Mouse (Mus musculus): ENCODE measurements at regions not wholly inside any gene's neighbourhood (a gene's known extent, or its start where the extent isn't known, plus 50 kb on each side); places are given as distances from the start of the nearest gene placed in this dataset.

DNA sequence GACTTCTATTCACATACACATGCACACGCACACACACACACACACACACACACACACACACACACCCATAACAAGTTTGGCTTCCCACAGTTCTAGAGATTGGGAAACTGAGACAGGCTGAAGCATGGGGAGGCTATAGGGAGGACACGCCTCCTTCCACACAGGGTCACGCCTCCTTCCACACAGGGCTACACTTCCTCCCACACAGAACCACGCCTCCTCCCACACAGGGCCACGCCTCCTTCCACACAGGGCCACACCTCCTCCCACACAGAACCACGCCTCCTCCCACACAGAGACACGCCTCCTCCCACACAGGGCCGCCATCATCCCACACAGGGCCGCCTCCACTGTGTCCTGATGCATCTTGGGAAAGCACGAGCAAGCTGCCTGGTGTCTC lies 401.9 kb upstream of the Kazn start:
- DNase-seq (ENCODE audit: low read depth, low spot score) = no peak

DNA sequence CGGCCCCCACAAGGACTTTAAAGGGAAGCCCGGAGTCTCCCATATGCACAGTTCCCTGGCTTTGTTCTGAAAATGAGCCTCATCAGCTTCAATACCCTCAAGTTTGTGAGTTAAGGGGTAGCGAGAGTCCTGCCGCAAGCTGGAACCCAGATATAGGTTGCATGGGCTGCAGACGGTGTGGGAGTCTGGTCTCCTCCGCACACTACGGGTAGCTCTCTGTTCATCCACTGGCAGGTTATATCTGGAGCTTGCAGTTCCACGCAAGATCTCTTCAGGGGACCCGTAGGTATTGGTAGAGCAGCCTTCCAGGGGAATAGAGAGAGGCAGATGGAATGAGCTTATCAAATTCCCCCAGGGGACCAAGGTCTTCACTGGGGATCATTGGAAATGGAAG lies 400.1 kb upstream of the Kazn start:
- DNase-seq (ENCODE audit: low read depth, low spot score) = no peak

DNA sequence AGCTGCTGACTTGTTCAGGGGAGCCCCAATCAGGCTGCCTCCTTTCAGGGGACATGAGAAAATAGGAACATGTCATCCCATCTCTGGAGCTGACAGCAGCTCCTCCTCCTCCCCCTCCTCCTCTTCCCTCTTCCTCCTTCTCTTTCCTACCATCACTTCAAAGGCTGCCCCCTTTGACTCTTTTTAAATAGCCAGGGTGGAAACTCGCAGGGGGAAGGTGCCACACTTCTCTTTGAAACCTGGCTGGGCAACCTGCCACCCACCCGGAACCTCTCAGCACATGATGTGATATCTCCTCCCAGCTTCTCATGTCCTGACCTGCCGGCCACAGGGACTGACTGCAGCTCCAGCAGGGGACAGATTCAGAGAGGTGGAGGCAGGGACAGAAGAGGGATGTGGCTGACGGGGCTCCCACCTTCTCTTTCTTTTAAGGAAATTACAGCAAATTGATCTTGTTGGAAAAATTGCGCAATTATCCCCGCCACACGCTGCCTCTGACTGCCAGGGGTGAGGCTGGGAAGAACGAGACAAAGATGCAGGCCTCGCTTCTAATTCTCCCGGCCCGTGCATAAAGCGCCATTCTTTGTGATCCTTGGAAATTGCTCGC lies 399.6 kb upstream of the Kazn start:
- no peak for DNase-seq (ENCODE audit: low read depth, low spot score)

DNA sequence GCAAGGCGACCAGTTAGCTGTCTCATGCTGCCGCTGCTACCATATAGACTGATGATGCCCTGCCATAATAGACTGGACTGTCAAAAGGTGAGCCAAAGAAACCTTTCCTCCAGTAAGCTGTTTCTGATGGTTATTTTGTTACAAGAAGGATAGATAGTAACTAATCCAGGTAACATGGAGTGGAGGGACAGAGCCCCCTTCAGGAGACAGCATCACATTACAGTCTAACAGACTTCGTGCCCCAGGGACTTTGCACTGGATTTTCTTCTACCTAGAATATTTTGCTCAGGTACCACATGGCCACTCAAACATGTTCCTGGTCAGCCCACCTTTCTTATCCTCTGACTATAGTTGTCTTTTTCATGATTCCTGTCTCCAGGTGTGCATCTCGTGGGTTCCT lies 398.9 kb upstream of the Kazn start:
- DNase-seq (ENCODE audit: low read depth, low spot score) = no peak

DNA sequence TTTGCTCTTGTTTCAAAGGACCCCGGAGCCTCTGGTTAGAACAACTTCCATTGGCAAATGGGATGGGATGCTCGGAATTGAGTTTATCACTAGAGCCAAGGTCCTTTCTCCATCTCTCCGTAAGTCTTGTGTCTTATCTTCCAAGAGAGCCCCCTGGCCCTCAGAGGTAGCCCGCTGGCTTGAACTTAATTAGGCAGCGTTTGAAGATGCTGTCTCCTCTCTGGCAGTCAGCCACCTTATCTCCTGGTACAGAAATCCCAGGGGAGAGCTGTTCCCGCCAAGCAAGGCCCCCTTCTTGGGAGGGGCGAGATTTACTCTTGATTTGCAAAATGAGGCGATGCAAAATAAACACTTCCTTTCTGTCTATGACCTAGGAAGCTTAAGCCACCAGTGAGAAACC lies 395.2 kb upstream of the Kazn start:
- DNase-seq (ENCODE audit: low read depth, low spot score) = no peak

DNA sequence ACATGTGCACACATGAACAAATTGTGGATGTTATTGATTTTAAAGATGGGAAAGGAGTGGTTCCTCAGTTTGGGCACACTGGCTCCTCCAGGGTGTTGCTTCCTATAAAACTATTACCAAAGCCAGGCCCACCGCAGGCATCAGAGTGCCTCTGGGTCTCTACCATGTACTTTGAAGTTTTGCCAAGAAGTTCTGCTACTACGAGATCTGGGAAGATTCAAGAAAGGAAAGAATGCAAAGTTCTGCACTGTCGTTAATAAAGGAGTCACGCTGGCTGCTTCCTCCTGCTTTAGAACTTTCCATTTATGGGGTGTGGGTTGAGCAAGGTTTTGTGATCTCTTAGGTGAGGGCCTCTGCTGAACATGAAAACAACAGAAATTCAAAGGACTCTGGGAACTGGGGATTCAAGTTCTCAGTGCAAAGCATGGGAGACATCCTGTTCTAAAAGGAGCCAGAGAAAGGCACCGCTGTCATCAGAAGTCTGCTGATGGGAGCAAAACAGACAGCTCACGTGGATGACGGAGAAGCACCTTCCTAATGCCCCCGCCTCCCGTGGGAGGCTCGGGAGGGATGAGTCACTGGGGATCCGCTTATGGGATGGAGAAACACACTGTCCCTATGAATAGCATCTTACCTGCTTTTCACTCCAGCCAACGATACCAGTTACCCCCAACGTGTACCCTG lies 394.6 kb upstream of the Kazn start:
- no peak for DNase-seq (ENCODE audit: low read depth, low spot score)

DNA sequence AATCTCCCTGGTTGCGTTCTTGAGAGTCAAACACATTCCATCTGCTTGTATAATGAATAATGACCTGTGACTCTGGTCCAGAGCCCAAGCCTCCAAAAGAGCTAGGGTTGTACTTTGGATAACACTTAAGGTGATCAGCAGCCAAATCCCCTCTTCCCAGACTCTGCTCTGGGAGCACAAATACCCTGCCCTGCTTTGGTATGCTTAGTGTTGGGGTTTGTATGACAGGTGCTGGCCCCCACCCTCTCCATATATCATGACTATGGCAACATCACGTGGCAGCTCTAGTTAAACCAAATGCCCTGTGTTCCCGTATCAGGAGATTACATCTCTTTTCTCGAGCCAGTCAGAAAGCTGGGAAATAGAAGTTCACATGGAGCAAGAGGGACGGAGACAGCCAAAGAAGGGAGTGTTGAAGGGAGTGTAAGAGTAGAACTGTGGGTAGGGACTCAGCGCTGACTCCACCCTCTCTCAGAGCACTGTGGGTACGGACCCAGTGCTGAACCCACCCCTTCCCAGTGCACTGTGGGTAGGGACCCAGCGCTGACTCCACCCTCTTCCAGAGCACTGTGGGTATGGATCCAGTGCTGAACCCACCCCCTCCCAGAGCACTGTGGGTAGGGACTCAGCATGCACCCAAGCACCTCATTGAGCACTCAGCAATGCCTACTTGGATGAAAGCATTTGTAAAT lies 387.4 kb upstream of the Kazn start:
- DNase-seq (ENCODE audit: low read depth, low spot score) = no peak

DNA sequence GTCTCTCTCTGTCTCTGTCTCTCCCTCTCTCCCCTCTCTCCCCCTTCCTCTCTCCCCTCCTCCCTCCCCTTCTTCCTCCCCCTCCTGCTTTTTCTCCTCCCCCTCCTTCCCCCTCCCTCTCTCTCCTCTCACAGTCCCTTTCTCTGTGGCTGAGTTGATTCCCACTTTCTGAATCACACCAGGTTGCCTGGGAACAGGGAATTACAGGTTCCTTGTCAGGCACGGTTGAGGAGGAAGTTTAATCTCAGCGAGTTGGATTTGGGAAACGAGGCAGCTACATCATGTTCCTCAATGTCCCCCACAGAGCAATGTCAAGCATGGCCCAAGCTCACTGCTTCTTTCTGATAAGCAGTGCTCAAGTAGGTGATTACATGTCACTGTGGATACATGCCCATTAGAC lies 386.3 kb upstream of the Kazn start:
- no peak for DNase-seq (ENCODE audit: low read depth, low spot score)

DNA sequence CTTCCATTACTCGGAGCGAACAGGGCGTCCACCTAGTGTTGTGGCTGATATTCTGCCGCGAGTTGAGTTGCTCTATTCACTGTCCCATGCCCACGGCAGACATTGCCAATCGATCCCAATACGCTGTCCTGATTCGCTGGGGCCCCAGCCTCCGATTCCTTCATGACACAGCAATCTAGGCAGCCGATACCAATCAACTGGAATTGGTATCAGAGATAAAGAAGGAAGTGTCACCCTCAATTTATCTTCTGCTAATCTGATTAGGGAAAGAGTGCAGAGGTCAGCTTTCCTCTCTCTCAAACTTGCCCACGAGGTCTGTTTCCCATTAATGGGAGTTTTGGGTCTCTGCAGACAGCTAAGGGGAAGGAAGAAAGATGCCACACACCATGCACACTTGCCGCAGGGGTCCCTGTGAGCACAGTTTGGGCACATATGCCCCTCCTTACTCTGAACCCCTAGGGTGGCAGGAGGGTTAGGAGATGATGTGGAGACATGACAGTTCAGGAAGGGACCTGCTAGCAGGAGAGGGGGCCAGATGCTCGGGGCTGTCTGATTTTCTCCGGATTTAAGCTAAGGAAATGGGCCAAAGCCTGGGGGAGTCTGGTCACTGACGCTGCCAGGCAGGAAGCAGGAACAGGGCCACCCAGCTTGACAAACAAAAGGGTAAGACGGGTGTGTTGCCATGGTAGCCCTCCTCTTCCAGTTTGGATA lies 383.1 kb upstream of the Kazn start:
- DNase-seq (ENCODE audit: low read depth, low spot score) = no peak

DNA sequence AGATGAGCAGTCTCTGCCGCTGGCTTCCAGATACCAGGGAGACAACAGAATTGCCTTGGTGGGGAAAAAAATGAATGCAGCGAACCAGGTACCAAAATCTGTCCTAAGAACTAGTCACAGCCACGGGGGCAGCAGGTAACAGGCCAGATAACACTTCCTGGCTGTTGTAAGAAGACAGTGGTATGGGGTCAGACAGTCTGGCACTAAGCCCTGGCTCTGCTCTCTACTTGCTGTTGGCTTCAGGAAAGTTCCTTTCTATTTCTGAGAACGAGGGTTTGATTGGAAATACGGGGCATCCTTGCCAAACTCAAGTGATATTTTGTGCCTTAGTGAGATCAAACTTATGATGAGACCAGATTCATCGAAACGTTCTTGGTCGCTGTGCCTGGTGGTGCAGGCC lies 380.2 kb upstream of the Kazn start:
- DNase-seq (ENCODE audit: low read depth, low spot score) = no peak

DNA sequence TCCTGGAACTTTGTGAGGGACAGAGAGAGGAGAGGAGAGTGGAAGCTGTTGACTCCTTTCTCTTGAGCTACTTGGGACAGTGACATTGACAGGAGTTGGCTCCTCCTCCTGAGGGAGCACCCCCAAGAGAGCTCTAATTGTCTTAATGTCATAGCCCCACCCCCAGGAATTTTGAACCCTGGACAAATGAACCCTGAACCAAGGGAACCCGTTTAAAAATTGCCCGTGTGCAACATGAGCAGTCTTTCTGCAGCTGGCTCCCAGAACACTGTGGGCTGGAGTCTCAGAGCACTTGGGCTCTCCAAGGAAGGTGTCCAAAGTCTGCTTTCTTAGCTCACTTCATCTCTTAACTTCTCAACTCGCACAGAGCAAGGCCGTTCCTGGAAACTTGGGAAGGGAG lies 379.6 kb upstream of the Kazn start:
- no peak for DNase-seq (ENCODE audit: low read depth, low spot score)

DNA sequence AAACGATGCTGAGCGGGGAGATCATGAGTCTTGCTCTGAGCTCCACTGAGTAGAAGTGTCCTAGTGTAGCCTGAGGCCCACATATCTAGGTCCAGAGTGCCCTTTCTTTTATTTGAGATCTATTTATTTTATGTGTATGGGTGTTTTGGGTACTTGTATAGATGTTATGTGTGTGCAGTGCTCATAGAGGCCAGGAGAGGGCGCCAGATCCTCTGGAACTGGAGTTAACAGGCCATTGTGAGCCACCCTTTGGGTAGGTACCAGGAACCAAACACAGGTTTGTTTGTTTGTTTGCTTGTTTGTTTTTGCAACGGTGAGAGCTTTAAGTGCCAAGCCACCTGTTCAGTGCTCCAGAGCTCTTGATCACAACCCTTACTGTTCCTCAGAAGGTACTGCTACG lies 378.5 kb upstream of the Kazn start:
- DNase-seq (ENCODE audit: low read depth, low spot score) = no peak

DNA sequence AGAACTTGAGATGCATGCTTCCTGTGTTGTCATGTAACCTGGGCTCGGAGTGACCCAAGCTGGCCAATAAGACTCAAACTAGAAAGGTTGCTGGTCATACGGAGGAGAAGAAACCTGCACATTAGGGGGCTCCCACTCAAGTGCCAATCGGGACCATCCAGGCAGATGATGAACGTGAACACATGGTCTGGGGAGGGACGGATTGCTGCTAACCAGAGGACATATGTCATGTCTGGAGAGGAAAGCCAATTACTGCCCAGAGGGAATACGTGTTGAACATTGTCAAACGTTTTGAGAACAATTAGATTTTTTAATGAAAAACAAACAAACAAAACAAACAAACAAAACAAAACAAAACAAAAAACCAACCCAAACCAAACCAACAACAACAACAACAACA lies 377.7 kb upstream of the Kazn start:
- DNase-seq (ENCODE audit: low read depth, low spot score) = no peak

DNA sequence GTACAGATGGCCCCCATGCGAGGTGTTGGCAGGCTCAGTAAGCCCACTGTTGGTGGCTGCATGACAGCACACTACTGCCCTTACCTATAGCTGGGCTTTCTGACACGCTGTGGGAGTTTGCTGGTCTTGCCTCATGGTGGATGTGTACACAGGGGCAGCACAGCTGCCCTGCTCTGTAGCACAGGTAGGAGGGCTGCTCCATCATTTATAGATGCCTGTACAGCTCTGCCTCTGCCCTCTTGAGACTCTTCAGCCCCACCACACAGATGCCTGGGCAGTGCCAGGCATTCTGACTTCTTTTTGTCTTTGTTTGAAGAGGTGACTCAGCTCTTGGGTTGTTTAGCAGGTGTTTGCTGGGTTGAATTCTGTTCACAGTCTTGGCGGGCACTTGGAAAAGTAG lies 365.9 kb upstream of the Kazn start:
- no peak for DNase-seq (ENCODE audit: low read depth, low spot score)

DNA sequence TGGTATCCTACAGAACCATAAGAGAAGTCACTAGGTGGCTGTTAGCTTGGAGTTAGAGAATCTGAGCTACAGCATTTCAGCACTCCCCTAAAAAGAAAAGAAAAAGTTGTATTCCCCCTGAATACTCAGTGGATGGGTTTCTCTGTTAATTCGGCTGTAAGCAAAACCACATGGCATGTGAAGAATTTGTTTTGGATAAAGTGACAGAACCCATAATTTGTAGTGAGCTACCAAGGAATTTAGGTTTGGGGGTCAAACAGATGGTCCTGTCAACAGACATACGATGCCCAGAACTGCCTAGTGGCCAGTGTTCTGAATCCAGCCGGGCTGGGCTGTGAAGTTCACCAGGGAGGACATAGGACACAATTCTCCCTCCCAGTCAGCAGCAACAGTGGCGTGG lies 358.0 kb upstream of the Kazn start:
- DNase-seq (ENCODE audit: low read depth, low spot score) = no peak

DNA sequence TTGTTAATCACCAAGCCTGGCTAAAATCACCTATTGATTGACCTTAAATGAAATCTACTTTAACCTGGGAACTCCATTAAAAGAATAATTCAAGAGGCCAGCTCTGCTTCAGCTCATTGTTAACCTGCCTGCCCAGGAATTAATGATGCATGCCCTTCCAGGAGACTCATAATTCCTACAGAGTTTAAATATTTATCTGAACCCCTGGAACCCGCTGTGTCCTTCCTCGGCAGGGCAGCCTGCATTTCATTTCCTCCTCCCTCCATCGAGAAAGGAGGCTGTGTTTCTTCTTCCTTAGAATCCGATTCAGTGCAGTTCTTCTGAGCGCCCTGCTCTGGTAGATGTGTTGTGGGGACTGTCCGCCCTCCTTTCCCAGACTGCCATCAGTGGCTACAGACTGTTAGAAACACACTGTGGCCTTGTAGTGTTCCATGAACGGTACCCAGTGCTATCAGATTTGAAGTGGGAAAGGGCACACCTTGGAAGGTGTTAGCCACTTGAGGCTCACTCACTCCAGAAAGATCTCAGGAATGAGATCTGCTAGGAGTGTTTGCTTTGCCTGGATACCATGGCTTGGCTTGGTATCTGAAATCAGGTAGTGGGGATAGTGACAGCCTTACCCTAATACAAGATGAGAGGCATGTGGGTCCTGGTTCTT lies 350.0 kb upstream of the Kazn start:
- DNase-seq (ENCODE audit: low read depth, low spot score) = no peak

DNA sequence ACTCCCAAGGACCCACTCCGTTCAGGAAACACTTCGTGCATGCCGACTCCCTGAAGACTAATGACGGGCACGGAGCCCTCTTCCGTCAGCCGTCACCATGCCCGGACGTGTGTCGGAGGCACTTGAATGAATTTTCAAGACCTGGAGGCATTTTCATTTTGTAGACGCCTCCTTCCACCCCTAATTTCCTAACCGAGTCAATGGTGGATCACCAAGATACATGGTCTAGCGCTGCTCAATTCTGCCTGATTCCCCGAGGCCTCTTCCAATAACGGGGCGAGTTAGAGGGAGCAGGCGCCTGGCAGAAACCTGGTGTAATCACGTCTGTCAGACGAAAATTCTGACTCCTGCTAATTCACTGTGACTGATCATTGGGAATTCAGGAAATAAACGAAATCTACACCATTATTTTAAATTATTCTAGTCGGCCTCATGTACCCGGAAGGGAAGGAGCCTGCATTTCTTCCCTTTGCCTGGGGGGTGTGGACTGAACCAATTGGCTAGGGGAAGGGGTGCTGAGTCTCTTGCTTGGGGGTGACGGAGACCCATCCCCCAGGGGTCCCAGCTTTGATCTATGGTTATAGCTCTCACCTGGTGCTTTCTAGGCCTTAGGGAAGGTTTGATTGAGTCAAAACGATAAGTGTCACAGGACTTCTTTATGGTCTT lies 349.4 kb upstream of the Kazn start:
- no peak for DNase-seq (ENCODE audit: low read depth, low spot score)

DNA sequence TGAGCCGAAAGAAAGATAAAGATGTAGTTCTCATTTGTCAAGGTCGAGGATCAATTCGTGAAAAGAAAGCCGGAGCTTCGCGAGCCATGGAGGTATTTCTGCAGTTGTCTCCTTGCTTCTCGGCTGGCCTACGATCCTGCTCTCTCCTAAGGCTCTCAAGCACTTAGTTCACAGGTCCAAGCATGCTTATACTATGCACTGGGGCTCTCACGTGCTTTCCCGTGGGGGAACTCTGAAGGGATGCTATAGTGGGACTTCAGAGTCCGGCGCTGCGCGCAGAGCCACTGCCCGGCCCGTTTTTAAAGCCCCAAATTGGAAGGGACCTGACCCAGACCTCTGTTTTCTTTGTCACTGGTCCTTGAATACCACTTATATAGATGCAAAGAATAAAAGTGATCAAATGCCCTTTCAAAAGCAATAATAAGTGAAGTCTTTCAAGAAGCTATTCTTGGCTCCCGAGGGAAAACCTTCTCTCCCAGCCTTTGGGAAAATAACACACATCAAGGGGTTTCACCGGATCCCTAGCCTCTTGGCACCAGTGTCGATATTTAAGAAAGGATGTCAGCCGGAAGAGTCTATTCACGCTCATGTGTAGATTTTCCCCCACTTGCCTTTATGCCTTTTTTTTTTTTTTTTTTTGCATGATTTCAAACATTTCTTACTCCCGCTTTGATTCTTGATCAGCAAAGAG lies 348.3 kb upstream of the Kazn start:
- no peak for DNase-seq (ENCODE audit: low read depth, low spot score)

DNA sequence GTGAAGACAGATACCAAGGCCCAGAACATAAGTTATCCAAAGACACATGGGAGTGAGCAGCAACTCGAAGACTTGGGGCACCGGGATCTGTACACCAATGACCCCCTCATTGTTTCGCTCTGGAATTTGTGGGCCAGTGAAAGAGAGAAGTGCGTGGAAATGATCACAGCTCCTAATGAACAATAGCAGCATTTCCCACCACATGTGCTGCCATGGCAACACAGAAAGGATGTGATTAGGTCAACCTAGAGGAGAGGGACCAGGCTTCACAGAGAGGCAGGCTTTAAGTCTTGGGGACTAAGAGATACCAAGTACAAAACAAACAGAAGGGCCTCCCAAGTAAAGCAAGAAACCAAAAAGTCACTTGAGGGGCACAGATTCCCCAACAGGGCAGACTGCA lies 339.3 kb upstream of the Kazn start:
- DNase-seq (ENCODE audit: low read depth, low spot score) = no peak

DNA sequence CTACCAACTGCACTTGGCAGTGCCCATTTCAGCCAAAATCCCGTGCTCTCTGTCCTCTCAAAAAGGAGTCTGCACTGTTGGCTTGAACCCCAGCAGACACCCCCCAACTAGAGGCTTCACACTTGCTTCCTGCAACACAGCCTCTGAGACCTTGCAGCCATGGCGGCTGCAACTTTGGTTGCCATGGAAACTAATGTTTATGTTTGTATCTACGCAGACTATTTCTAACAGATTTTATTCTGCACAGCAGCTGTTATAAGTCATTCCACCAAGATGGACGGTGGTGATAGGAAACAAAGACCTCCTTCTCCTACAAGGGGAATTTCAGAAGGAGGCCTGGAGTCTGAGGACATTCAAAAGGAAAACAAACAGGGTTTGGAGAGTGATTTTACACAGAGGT lies 338.3 kb upstream of the Kazn start:
- no peak for DNase-seq (ENCODE audit: low read depth, low spot score)

DNA sequence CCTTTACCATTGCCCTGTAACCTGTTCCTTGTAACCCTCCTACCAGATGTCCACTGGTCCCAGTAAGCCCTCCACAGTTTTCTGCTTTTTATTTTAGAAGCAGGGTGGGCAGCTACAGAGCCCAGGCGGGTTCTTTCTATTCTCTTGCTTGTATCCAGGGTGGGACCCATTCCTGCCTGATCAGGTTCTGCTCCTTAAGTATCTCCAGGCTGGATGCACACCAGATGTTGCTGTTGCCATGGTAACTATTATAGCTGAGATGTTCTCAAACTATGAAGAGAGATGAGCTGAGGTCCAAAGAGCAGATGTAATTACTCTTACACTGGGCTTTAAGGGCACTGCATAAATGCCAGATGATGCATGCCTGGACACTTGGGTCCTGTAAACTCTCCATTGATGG lies 335.3 kb upstream of the Kazn start:
- no peak for DNase-seq (ENCODE audit: low read depth, low spot score)

Data from CD4-positive, CD25-positive, alpha-beta regulatory T cell, adult 2 months (primary cell).